Mouse (Mus musculus): ENCODE results near the gene Hk2. TPM values are rescaled to one million over a fixed set of nuclear protein-coding genes. Genes with fewer than 3 reads are reported as not detected.

The Hk2 gene
- total RNA-seq, 1 experiment = 155 TPM

GRCm38 (mm10) chr6:82807984-82808700 is 33.9 kb upstream of the Hk2 start:
- Histone ChIP-seq H3K27ac (ENCODE audit: insufficient read depth, low read depth, low read length, poor library complexity, severe bottlenecking) (no peak overlapping the region), H3K4me3 (ENCODE audit: insufficient read depth in 1 of 2, low read depth in 1 of 2, low read length in 2 of 2, poor library complexity in 1 of 2, severe bottlenecking in 1 of 2) (no peak overlapping the region), H3K4me1 (ENCODE audit: control insufficient read depth in 2 of 2, insufficient read depth in 2 of 2, low read length in 2 of 2, poor library complexity in 1 of 2) (no peaks in the 10 kb centered on the region), H3K9ac (ENCODE audit: insufficient read depth, low read depth, low read length, poor library complexity, severe bottlenecking) (no peak overlapping the region), H3K36me3 (ENCODE audit: control insufficient read depth, insufficient read depth, low read length, poor library complexity, severe bottlenecking) (no peaks in the 10 kb centered on the region), H3K9me3 (ENCODE audit: control insufficient read depth, insufficient read depth, low read depth, low read length) (no peaks in the 10 kb centered on the region)
- in situ Hi-C loops (cut with MboI; ENCODE audit: low sequenced_read_pairs in 2 of 2, unreplicated experiment in 2 of 2) = no loop called here
- no peak for TF ChIP-seq ZC3H11A (IDR thresholded peaks at IDR 0.05; ENCODE audit: borderline replicate concordance, low read depth, low read length)
- TF ChIP-seq ZNF384 (IDR thresholded peaks at IDR 0.05; ENCODE audit: low read depth, low read length) = no peak
- TF ChIP-seq HCFC1 (IDR thresholded peaks at IDR 0.05; ENCODE audit: borderline replicate concordance, insufficient read depth, low read length) = no peak
- TF ChIP-seq CHD2 (IDR thresholded peaks at IDR 0.05; ENCODE audit: low read depth, low read length) = no peak
- TF ChIP-seq MAFK (IDR thresholded peaks at IDR 0.05; ENCODE audit: insufficient read depth, low read depth, low read length) = no peak
- DNase-seq (ENCODE audit: low read depth, low spot score) = no peak

- no peaks in the 10 kb centered on the region for H3K9me3 ChIP-seq (ENCODE audit: control insufficient read depth, insufficient read depth, low read depth, low read length)
- in situ Hi-C loops (cut with MboI; ENCODE audit: low sequenced_read_pairs in 2 of 2, unreplicated experiment in 2 of 2) = no loop called here
These were observed 32.7 kb upstream of the Hk2 start for GRCm38 (mm10) chr6:82806971-82807370.

DNA sequence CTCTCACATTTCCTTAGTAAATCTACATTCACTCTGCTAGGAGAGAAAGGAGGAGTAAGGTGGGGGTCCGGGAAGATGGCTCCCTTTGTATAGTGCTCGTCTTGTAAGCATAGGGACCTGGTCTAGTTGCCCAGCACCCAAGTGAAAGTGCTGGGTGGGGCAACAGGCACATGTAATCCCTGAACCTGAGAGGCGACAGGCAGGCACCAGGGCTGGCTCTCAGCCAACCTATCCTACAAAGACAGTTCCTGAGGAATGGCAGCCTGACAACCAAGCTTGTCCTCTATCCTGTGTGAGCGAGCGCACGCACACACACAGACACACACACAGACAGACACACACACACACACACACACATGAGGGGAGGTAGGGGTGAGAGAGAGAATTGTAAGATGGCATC is 32.2 kb upstream of the Hk2 start:
- H3K9me3 ChIP-seq (ENCODE audit: control insufficient read depth, insufficient read depth, low read depth, low read length) = no peaks in the 10 kb centered on the region
- no peak for TF ChIP-seq HCFC1 (IDR thresholded peaks at IDR 0.05; ENCODE audit: borderline replicate concordance, insufficient read depth, low read length)
- no peak for TF ChIP-seq ZNF384 (IDR thresholded peaks at IDR 0.05; ENCODE audit: low read depth, low read length)
- no peak for DNase-seq (ENCODE audit: low read depth, low spot score)
- no peaks in the 10 kb centered on the region for H3K36me3 ChIP-seq (ENCODE audit: control insufficient read depth, insufficient read depth, low read length, poor library complexity, severe bottlenecking)
- no peaks in the 10 kb centered on the region for H3K4me1 ChIP-seq (ENCODE audit: control insufficient read depth in 2 of 2, insufficient read depth in 2 of 2, low read length in 2 of 2, poor library complexity in 1 of 2)
- no peak overlapping the region for H3K27ac ChIP-seq (ENCODE audit: insufficient read depth, low read depth, low read length, poor library complexity, severe bottlenecking)
- H3K4me3 ChIP-seq (ENCODE audit: insufficient read depth in 1 of 2, low read depth in 1 of 2, low read length in 2 of 2, poor library complexity in 1 of 2, severe bottlenecking in 1 of 2) = no peak overlapping the region
- in situ Hi-C loops (cut with MboI; ENCODE audit: low sequenced_read_pairs in 2 of 2, unreplicated experiment in 2 of 2) = no loop called here
- H3K9ac ChIP-seq (ENCODE audit: insufficient read depth, low read depth, low read length, poor library complexity, severe bottlenecking) = no peak overlapping the region

More at GRCm38 (mm10) chr6:82806971-82807370, 32.7 kb upstream of the Hk2 start:
- Histone ChIP-seq H3K4me3 (ENCODE audit: insufficient read depth in 1 of 2, low read depth in 1 of 2, low read length in 2 of 2, poor library complexity in 1 of 2, severe bottlenecking in 1 of 2) (no peak overlapping the region), H3K36me3 (ENCODE audit: control insufficient read depth, insufficient read depth, low read length, poor library complexity, severe bottlenecking) (no peaks in the 10 kb centered on the region), H3K9ac (ENCODE audit: insufficient read depth, low read depth, low read length, poor library complexity, severe bottlenecking) (no peak overlapping the region), H3K4me1 (ENCODE audit: control insufficient read depth in 2 of 2, insufficient read depth in 2 of 2, low read length in 2 of 2, poor library complexity in 1 of 2) (no peaks in the 10 kb centered on the region), H3K27ac (ENCODE audit: insufficient read depth, low read depth, low read length, poor library complexity, severe bottlenecking) (no peak overlapping the region)
- TF ChIP-seq ZC3H11A (IDR thresholded peaks at IDR 0.05; ENCODE audit: borderline replicate concordance, low read depth, low read length) = no peak
- no peak for TF ChIP-seq CHD2 (IDR thresholded peaks at IDR 0.05; ENCODE audit: low read depth, low read length)
- no peak for TF ChIP-seq HCFC1 (IDR thresholded peaks at IDR 0.05; ENCODE audit: borderline replicate concordance, insufficient read depth, low read length)
- TF ChIP-seq MAFK (IDR thresholded peaks at IDR 0.05; ENCODE audit: insufficient read depth, low read depth, low read length) = no peak
- no peak for TF ChIP-seq ZNF384 (IDR thresholded peaks at IDR 0.05; ENCODE audit: low read depth, low read length)
- DNase-seq (ENCODE audit: low read depth, low spot score) = no peak

GRCm38 (mm10) chr6:82805894-82806293 is 31.6 kb upstream of the Hk2 start:
- Histone ChIP-seq H3K4me3 (ENCODE audit: insufficient read depth in 1 of 2, low read depth in 1 of 2, low read length in 2 of 2, poor library complexity in 1 of 2, severe bottlenecking in 1 of 2) (no peak overlapping the region), H3K27ac (ENCODE audit: insufficient read depth, low read depth, low read length, poor library complexity, severe bottlenecking) (no peak overlapping the region), H3K4me1 (ENCODE audit: control insufficient read depth in 2 of 2, insufficient read depth in 2 of 2, low read length in 2 of 2, poor library complexity in 1 of 2) (no peaks in the 10 kb centered on the region), H3K9me3 (ENCODE audit: control insufficient read depth, insufficient read depth, low read depth, low read length) (no peaks in the 10 kb centered on the region), H3K36me3 (ENCODE audit: control insufficient read depth, insufficient read depth, low read length, poor library complexity, severe bottlenecking) (no peaks in the 10 kb centered on the region), H3K9ac (ENCODE audit: insufficient read depth, low read depth, low read length, poor library complexity, severe bottlenecking) (no peak overlapping the region)
- no peak for TF ChIP-seq ZC3H11A (IDR thresholded peaks at IDR 0.05; ENCODE audit: borderline replicate concordance, low read depth, low read length)
- no peak for TF ChIP-seq ZNF384 (IDR thresholded peaks at IDR 0.05; ENCODE audit: low read depth, low read length)
- no peak for TF ChIP-seq MAFK (IDR thresholded peaks at IDR 0.05; ENCODE audit: insufficient read depth, low read depth, low read length)
- no peak for TF ChIP-seq HCFC1 (IDR thresholded peaks at IDR 0.05; ENCODE audit: borderline replicate concordance, insufficient read depth, low read length)
- TF ChIP-seq CHD2 (IDR thresholded peaks at IDR 0.05; ENCODE audit: low read depth, low read length) = no peak
- DNase-seq (ENCODE audit: low read depth, low spot score) = no peak
- in situ Hi-C loops (cut with MboI; ENCODE audit: low sequenced_read_pairs in 2 of 2, unreplicated experiment in 2 of 2) = no loop called here

DNA sequence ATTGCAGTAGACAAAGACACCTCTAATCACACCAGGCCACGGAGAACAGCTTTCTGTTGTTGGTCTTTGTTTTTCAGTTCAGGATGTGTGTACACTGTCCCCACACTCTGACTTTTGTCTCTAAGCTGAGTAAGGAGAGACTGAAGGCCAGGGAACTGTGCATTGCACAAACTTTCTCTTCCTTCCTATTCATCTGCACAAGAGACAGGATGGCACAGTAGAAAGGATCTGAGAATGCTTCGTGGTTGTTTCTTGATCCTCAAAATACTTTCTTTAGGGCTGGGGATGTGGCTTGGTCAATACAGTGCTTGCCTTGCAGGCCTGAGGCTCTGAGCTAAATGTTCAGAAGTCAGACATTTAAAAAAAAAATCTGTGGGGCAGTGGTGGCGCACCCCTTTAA is 30.7 kb upstream of the Hk2 start:
- H3K9me3 ChIP-seq (ENCODE audit: control insufficient read depth, insufficient read depth, low read depth, low read length) = no peaks in the 10 kb centered on the region
- H3K9ac ChIP-seq (ENCODE audit: insufficient read depth, low read depth, low read length, poor library complexity, severe bottlenecking) = no peak overlapping the region
- H3K36me3 ChIP-seq (ENCODE audit: control insufficient read depth, insufficient read depth, low read length, poor library complexity, severe bottlenecking) = no peaks in the 10 kb centered on the region
- no peak overlapping the region for H3K4me3 ChIP-seq (ENCODE audit: insufficient read depth in 1 of 2, low read depth in 1 of 2, low read length in 2 of 2, poor library complexity in 1 of 2, severe bottlenecking in 1 of 2)
- TF ChIP-seq ZNF384 (IDR thresholded peaks at IDR 0.05; ENCODE audit: low read depth, low read length) (no peak), HCFC1 (IDR thresholded peaks at IDR 0.05; ENCODE audit: borderline replicate concordance, insufficient read depth, low read length) (no peak)
- DNase-seq (ENCODE audit: low read depth, low spot score) = no peak
- in situ Hi-C loops (cut with MboI; ENCODE audit: low sequenced_read_pairs in 2 of 2, unreplicated experiment in 2 of 2) = no loop called here
- no peaks in the 10 kb centered on the region for H3K4me1 ChIP-seq (ENCODE audit: control insufficient read depth in 2 of 2, insufficient read depth in 2 of 2, low read length in 2 of 2, poor library complexity in 1 of 2)
- H3K27ac ChIP-seq (ENCODE audit: insufficient read depth, low read depth, low read length, poor library complexity, severe bottlenecking) = no peak overlapping the region

All from ES-E14 (cell line).